Mouse (Mus musculus): ENCODE results near the gene Nudt7.

DNA sequence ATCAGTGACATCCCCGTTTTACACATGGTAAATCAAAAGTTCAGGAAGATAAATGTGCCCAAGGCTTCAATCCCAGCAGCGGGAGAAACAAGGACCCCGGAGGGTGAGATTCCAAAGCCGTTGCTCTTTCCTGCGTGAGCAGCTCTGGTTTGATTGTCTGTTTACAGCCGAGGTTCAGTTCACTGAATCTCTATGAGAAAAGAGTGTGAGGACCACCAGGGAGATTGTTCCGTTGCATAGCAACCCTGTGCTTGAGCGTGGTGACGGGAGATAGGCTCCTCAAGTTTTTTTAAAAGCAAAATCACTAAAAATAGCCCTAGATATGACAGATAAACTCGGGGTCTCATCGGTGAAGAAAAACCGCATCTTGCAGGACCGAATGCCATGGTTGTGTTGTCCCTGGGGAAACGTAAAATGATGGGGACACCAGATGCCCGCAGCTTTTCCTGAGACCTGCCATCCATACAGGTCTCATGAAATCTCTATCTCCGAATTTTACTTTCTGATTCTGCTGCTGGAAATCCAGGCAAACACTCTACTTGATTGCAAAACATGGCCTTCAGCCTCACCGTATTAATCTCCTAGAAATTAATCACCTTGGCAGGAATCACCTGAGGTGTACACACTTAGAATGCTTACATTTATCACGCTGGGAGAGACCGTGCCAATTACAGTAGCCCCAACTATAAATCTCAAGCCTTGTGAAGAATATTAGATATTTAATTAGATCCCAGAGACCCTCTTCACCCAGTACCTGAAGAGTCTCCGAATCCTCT is 23.8 kb upstream of the Nudt7 start:
- no peak for TF ChIP-seq EP300 (IDR thresholded peaks at IDR 0.05)
- TF ChIP-seq CTCF (IDR thresholded peaks at IDR 0.05), result no peak

Data from lung, postnatal 0 days (tissue).